Mouse (Mus musculus): ENCODE measurements around the gene Aunip. TPM values are rescaled to one million over a fixed set of nuclear protein-coding genes. Genes with fewer than 3 reads are reported as not detected.
"Not testable (repeated sequence)": the region's sequence is repeated elsewhere in the genome, so short reads cannot be mapped to it uniquely, and the experiment has no call there.

Aunip gene
- total and polyA plus RNA-seq, 3 experiments, result 8.1 to 18.7 (median 12.1) TPM

DNA sequence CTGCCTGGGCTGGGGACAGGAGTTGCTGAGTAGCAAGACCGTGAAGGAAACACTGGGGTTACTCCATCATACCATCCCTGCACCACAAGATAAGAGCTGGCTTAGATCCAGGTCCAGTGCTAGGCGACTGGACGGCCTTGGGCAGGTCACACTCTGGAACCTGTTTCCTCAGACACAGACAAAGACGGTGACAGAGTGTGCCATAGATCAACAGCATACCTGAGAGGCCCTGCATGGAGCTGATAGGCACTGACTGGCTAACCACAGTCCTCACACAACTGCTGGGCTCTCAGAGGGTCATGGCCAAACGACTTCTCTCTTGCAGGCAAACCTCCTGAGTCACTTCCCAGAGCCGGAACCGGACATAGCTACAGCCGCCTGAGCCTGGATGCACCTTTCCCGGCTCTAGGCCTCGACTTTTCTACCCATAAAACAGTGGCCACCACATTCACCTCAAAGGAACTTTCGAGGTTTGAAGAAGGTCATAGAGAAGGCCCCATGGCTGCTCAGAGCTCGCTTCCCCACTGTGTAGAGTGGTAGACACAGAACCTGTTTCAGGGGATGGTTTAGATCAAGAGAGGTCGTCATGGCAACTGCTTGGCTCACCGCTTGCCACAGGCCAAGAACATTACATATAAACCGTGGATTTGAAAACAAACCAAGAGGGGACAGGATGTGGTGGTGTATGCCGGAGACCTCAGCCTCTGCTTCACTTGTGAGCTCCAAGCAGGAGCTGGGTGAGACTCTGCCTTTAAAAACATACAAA is 15.8 kb upstream of the Aunip start:
- ATAC-seq (ENCODE audit: extremely low read depth, insufficient number of reproducible peaks, low FRiP score, poor library complexity, severe bottlenecking) (peak; percentile 85), DNase-seq (ENCODE audit: low spot score) (peak; percentile 70)
- TF ChIP-seq CTCF (IDR thresholded peaks at IDR 0.05; ENCODE audit: low read depth, low read length) (no peak), TAL1 (conservative IDR thresholded peaks at IDR 0.05; ENCODE audit: low read depth, low read length) (peak; percentile 82)
- peaks cover 12% of the 10 kb centered on the region for H3K36me3 ChIP-seq (replicated peaks)
- peaks cover 80% of the 10 kb centered on the region for H3K4me1 ChIP-seq (ENCODE audit: insufficient read depth, low read depth, low read length)
- no peaks in the 10 kb centered on the region for H3K9me3 ChIP-seq (replicated peaks)
- H3K27me3 ChIP-seq (ENCODE audit: insufficient read depth, low read length), result peaks cover 11% of the 10 kb centered on the region; the same call in 1 of the 2 replicates
- peak overlapping the region; percentile 44; the same call in 1 of the 2 replicates for H3K4me3 ChIP-seq (ENCODE audit: low read depth, low read length)

DNA sequence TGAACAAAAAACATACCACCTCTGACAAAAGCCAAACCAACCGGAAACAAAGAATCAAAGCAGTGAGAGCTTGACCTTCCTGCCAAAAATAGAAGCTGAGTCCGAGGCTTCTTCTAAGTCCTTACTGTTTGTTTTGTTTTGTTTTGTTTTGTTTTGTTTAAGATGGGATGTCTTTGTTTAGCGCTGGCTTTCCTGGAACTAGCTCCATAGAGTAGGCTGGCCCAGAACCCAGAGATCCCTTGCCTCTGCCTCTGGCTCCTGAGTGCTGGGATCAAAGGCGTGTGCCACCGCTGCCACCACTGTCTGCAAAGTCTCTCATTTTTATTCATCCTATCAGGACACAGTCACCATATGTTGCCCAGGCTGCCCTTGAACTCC is 15.3 kb upstream of the Aunip start:
- TF ChIP-seq GATA2 (IDR thresholded peaks at IDR 0.05; ENCODE audit: borderline replicate concordance, low read depth, low read length), result no peak
- no peak for TF ChIP-seq GATA1 (IDR thresholded peaks at IDR 0.05; ENCODE audit: borderline replicate concordance, low read length)
- no peak for TF ChIP-seq TAL1 (conservative IDR thresholded peaks at IDR 0.05; ENCODE audit: low read depth, low read length)
- H3K4me3 ChIP-seq (ENCODE audit: low read depth, low read length), result no peak overlapping the region; the same call in 1 of the 2 replicates
- peaks cover 76% of the 10 kb centered on the region for H3K4me1 ChIP-seq (ENCODE audit: insufficient read depth, low read depth, low read length)
- H3K36me3 ChIP-seq (replicated peaks), result peaks cover 16% of the 10 kb centered on the region
- H3K9me3 ChIP-seq (replicated peaks), result no peaks in the 10 kb centered on the region
- DNase-seq (ENCODE audit: low spot score) (no peak), ATAC-seq (ENCODE audit: extremely low read depth, insufficient number of reproducible peaks, low FRiP score, poor library complexity, severe bottlenecking) (no peak)
- peaks cover 9% of the 10 kb centered on the region; the same call in 1 of the 2 replicates for H3K27me3 ChIP-seq (ENCODE audit: insufficient read depth, low read length)

DNA sequence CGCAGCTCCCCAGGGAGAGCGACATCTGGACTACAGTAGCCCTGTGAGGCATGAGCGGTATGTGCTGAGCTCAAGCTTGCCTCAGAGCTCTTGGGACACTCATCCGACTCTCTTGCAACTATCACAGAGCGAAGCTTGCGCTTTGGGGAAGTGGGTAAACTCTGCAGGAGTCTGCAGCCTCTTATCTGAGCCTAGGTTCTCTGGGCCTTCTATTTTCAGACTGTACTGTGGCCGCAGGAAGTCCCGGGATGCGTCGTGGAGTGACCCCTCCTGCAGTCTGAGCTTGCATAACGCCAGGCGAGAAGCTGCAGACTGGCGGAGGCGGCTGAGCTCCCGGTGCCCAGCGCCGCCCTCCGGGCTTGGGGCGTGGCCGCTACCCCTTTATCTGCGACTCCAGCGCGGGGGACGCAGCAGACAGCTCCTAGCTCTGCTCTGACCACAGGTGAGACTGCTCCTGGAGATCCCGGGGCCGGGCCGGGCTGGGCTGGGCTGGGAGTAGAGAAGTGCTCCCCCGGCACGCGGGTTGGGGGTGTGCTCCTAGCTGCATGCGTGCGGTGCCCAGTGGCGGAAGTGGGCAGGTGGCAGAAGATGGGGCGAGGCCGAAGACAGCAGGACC is 14.1 kb upstream of the Aunip start, which contains the start of gene Paqr7:
Gene Paqr7, plus strand, starts transcription at position 103 of the 616 bp plus-strand sequence.
- Histone ChIP-seq H3K9me3 (replicated peaks) (no peaks in the 10 kb centered on the region), H3K36me3 (replicated peaks) (peaks cover 28% of the 10 kb centered on the region), H3K27me3 (ENCODE audit: insufficient read depth, low read length) (peaks cover 5% of the 10 kb centered on the region; the same call in 1 of the 2 replicates), H3K4me3 (ENCODE audit: low read depth, low read length) (peak within 1 kb of the TSS; percentile 73), H3K4me1 (ENCODE audit: insufficient read depth, low read depth, low read length) (peaks cover 75% of the 10 kb centered on the region)
- TF ChIP-seq CTCF (IDR thresholded peaks at IDR 0.05; ENCODE audit: low read depth, low read length), result no peak
- no peak for TF ChIP-seq GATA2 (IDR thresholded peaks at IDR 0.05; ENCODE audit: borderline replicate concordance, low read depth, low read length)
- TF ChIP-seq GATA1 (IDR thresholded peaks at IDR 0.05; ENCODE audit: borderline replicate concordance, low read length), result no peak
- TF ChIP-seq POLR2AphosphoS5 (IDR thresholded peaks at IDR 0.05; ENCODE audit: insufficient replicate concordance, low read depth, low read length), result no peak
- no peak; the same call in 1 of the 2 replicates for TF ChIP-seq TAL1 (conservative IDR thresholded peaks at IDR 0.05; ENCODE audit: low read depth, low read length)
- peak; percentile 68 for DNase-seq (ENCODE audit: low spot score)
- peak; percentile 12; the same call in 1 of the 2 replicates for ATAC-seq (ENCODE audit: extremely low read depth, insufficient number of reproducible peaks, low FRiP score, poor library complexity, severe bottlenecking)

DNA sequence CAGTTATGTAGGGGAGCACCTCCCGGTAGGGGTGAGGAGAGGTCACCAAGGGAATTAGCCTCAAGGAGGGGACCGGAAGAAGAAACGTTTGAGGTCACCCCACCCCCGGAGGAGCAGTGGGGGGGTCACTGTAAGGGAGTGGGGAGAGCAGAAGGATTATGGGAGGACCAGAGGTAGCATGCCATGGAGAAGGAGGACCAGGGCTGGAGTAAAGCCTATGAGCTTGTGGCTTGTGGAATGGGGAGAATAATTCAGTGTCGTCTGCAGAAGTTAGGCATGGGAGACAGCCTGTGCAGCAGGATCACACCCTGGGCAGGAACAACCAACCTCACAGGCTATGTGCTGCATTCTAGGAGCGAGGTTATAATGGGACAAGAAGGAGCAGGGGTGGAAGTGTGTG is 13.6 kb upstream of the Aunip start:
- Histone ChIP-seq H3K27me3 (ENCODE audit: insufficient read depth, low read length) (peaks cover under 1% of the 10 kb centered on the region; the same call in 1 of the 2 replicates), H3K9me3 (replicated peaks) (no peaks in the 10 kb centered on the region), H3K4me3 (ENCODE audit: low read depth, low read length) (peak overlapping the region; percentile 73), H3K4me1 (ENCODE audit: insufficient read depth, low read depth, low read length) (peaks cover 78% of the 10 kb centered on the region), H3K36me3 (replicated peaks) (peaks cover 33% of the 10 kb centered on the region)
- DNase-seq (ENCODE audit: low spot score), result no peak
- no peak for ATAC-seq (ENCODE audit: extremely low read depth, insufficient number of reproducible peaks, low FRiP score, poor library complexity, severe bottlenecking)
- no peak for TF ChIP-seq GATA1 (IDR thresholded peaks at IDR 0.05; ENCODE audit: borderline replicate concordance, low read length)
- no peak for TF ChIP-seq CTCF (IDR thresholded peaks at IDR 0.05; ENCODE audit: low read depth, low read length)
- TF ChIP-seq TAL1 (conservative IDR thresholded peaks at IDR 0.05; ENCODE audit: low read depth, low read length), result no peak
- TF ChIP-seq GATA2 (IDR thresholded peaks at IDR 0.05; ENCODE audit: borderline replicate concordance, low read depth, low read length), result no peak
- TF ChIP-seq POLR2AphosphoS5 (IDR thresholded peaks at IDR 0.05; ENCODE audit: insufficient replicate concordance, low read depth, low read length), result no peak

DNA sequence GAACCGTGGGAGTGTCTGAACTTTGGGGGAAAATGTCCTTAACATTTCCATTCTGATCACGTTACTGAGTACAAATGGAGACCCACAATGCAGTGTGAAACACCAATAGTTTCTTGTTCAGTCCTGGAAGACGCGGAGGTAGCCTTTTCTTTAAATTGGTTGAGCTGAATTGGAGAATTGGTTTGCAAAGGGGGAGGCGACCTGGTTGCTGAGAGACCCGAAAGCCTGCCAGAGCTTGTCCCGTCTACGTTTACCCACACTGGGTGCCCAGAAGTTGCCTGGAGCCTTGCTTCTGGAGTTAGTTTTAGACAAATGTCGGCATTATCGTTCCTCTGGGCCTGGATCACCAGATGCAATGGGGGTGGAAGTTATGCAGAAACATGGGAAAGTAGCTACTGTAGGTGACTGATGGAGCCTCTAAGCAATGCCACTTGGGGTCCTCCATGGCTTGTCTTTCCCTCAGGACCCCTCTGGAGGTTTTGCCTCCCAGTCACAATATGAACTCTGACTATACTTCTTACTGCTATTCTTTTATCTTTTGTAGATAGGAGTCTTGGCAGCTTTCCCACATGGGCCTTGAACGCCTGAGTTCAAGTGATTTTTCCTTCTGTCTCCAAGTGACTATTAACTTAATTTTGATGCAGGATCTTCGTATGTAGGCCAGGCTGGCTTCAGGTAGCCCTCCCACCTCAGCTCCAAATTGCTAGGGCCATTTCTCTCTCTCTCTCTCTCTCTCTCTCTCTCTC is 12.6 kb upstream of the Aunip start:
- H3K27me3 ChIP-seq (ENCODE audit: insufficient read depth, low read length), result no peaks in the 10 kb centered on the region
- H3K9me3 ChIP-seq (replicated peaks), result no peaks in the 10 kb centered on the region
- DNase-seq (ENCODE audit: low spot score) (no peak), ATAC-seq (ENCODE audit: extremely low read depth, insufficient number of reproducible peaks, low FRiP score, poor library complexity, severe bottlenecking) (no peak)
- H3K36me3 ChIP-seq (replicated peaks), result peaks cover 38% of the 10 kb centered on the region
- TF ChIP-seq GATA2 (IDR thresholded peaks at IDR 0.05; ENCODE audit: borderline replicate concordance, low read depth, low read length), result no peak
- TF ChIP-seq CTCF (IDR thresholded peaks at IDR 0.05; ENCODE audit: low read depth, low read length), result no peak
- TF ChIP-seq POLR2AphosphoS5 (IDR thresholded peaks at IDR 0.05; ENCODE audit: insufficient replicate concordance, low read depth, low read length), result no peak
- TF ChIP-seq TAL1 (conservative IDR thresholded peaks at IDR 0.05; ENCODE audit: low read depth, low read length), result no peak
- no peak for TF ChIP-seq GATA1 (IDR thresholded peaks at IDR 0.05; ENCODE audit: borderline replicate concordance, low read length)
- peak overlapping the region; percentile 73; the same call in 1 of the 2 replicates for H3K4me3 ChIP-seq (ENCODE audit: low read depth, low read length)
- H3K4me1 ChIP-seq (ENCODE audit: insufficient read depth, low read depth, low read length), result peaks cover 70% of the 10 kb centered on the region

DNA sequence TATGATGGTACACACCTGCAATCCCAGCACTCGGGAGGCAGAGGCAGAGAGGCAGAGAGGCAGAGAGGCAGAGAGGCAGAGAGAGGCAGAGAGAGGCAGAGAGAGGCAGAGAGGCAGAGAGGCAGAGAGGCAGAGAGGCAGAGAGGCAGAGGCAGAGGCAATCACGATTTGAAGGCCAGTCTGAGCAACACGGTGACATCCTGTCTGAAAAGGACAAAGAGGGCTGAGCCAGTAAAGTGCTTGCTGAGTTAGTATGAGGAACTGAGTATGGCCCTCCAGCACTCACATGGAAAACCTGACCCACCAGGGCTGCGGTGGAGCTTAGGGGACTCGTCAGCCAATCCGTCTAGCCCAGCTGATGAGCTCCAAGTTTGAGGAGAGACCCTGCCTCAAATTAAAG is 11.8 kb upstream of the Aunip start:
- not testable (repeated sequence) for DNase-seq (ENCODE audit: low spot score); H3K27me3 ChIP-seq (ENCODE audit: insufficient read depth, low read length); H3K4me3 ChIP-seq (ENCODE audit: low read depth, low read length); H3K9me3 ChIP-seq (replicated peaks); ATAC-seq (ENCODE audit: extremely low read depth, insufficient number of reproducible peaks, low FRiP score, poor library complexity, severe bottlenecking)
- Histone ChIP-seq H3K4me1 (ENCODE audit: insufficient read depth, low read depth, low read length) (peaks cover 69% of the 10 kb centered on the region), H3K36me3 (replicated peaks) (peaks cover 46% of the 10 kb centered on the region)

All from G1E (cell line).